Mouse (Mus musculus) myocyte (in vitro differentiated cells): ENCODE measurements around the gene St6galnac6. TPM values are rescaled to one million over a fixed set of nuclear protein-coding genes. Genes with fewer than 3 reads are reported as not detected.

Source experiments
- H3K27me3 ChIP-seq: one replicate; pipeline ENCODE4 v1.6.1; 2011; ENCODE audit not compliant: control insufficient read depth, insufficient read depth, insufficient read length
- H3K36me3 ChIP-seq: one replicate; pipeline ENCODE4 v1.6.1; 2011; ENCODE audit not compliant: control insufficient read depth, insufficient read depth
- H3K4me2 ChIP-seq: one replicate; pipeline ENCODE4 v1.6.1; 2011; ENCODE audit warnings: low read depth, control low read depth
- H3K4me3 ChIP-seq: one replicate; pipeline ENCODE4 v1.5.1; 2011; ENCODE audit warnings: mild to moderate bottlenecking, control low read depth, moderate library complexity
- H3K79me2 ChIP-seq: one replicate; pipeline ENCODE4 v1.6.1; 2011; ENCODE audit not compliant: control insufficient read depth, insufficient read depth
- H3ac ChIP-seq: one replicate; pipeline ENCODE4 v1.6.1; 2011; ENCODE audit not compliant: control insufficient read depth, insufficient read length
- CEBPB ChIP-seq: IDR thresholded peaks from 2 replicates; pipeline ENCODE4 v1.6.1; 2011; ENCODE audit warnings: mild to moderate bottlenecking, moderate library complexity; ENCODE audit not compliant: poor library complexity, insufficient read depth, severe bottlenecking
- E2F4 ChIP-seq: IDR thresholded peaks from one replicate; pipeline ENCODE4 v1.6.1; 2011; ENCODE audit warnings: mild to moderate bottlenecking, control low read depth, moderate library complexity; ENCODE audit not compliant: insufficient read depth
- MAX ChIP-seq: IDR thresholded peaks from one replicate; pipeline ENCODE4 v1.6.1; 2011; ENCODE audit warnings: low read depth, mild to moderate bottlenecking, control low read depth
- MYOD1 ChIP-seq, 3 experiments: IDR thresholded peaks; one replicate each; pipeline ENCODE4 v1.6.1; 2011; ENCODE audit warnings: control low read depth in 2 of 3, low read depth in 2 of 3, mild to moderate bottlenecking in 2 of 3, moderate library complexity in 1 of 3; ENCODE audit not compliant: insufficient read length in 2 of 3, control insufficient read depth in 1 of 3
- MYOG ChIP-seq, 3 experiments: IDR thresholded peaks; one replicate each; pipeline ENCODE4 v1.6.1; 2011; ENCODE audit warnings: control low read depth in 2 of 3, low read depth in 2 of 3, mild to moderate bottlenecking in 2 of 3; ENCODE audit not compliant: insufficient read length in 2 of 3, control insufficient read depth in 1 of 3, insufficient read depth in 1 of 3
- POLR2A ChIP-seq: IDR thresholded peaks from one replicate; pipeline ENCODE4 v1.6.1; 2011; ENCODE audit warnings: low read depth, mild to moderate bottlenecking, control low read depth, moderate library complexity; ENCODE audit not compliant: insufficient read length
- POLR2AphosphoS2 ChIP-seq: IDR thresholded peaks from one replicate; pipeline ENCODE4 v1.6.1; 2011; ENCODE audit warnings: low read depth, control low read depth; ENCODE audit not compliant: insufficient read length
- REST ChIP-seq: IDR thresholded peaks from one replicate; pipeline ENCODE4 v1.6.1; 2011; ENCODE audit warnings: mild to moderate bottlenecking, control low read depth, moderate library complexity; ENCODE audit not compliant: insufficient read depth, insufficient read length
- SRF ChIP-seq: IDR thresholded peaks from one replicate; pipeline ENCODE4 v1.6.1; 2011; ENCODE audit warnings: low read depth; ENCODE audit not compliant: control insufficient read depth, insufficient read length
- TCF12 ChIP-seq: IDR thresholded peaks from one replicate; pipeline ENCODE4 v1.6.1; 2011; ENCODE audit warnings: mild to moderate bottlenecking, control low read depth; ENCODE audit not compliant: poor library complexity, insufficient read depth, severe bottlenecking
- TCF3 ChIP-seq: IDR thresholded peaks from one replicate; pipeline ENCODE4 v1.6.1; 2011; ENCODE audit warnings: low read depth, control low read depth; ENCODE audit not compliant: insufficient read length
- USF1 ChIP-seq: IDR thresholded peaks from one replicate; pipeline ENCODE4 v1.6.1; 2011; ENCODE audit warnings: low read depth, mild to moderate bottlenecking, control low read depth, moderate library complexity
- polyA plus RNA-seq: library from polyadenylated mRNA; unstranded; fragments of >200 nt; fragmentation: generic; extraction: Trizol; gene quantifications from one replicate; pipeline ENCODE4 v1.2.1, GENCODE M21; 2012; ENCODE audit warnings: missing spikeins

Gene St6galnac6
- polyA plus RNA-seq, 1 experiment: 48.7 TPM

DNA sequence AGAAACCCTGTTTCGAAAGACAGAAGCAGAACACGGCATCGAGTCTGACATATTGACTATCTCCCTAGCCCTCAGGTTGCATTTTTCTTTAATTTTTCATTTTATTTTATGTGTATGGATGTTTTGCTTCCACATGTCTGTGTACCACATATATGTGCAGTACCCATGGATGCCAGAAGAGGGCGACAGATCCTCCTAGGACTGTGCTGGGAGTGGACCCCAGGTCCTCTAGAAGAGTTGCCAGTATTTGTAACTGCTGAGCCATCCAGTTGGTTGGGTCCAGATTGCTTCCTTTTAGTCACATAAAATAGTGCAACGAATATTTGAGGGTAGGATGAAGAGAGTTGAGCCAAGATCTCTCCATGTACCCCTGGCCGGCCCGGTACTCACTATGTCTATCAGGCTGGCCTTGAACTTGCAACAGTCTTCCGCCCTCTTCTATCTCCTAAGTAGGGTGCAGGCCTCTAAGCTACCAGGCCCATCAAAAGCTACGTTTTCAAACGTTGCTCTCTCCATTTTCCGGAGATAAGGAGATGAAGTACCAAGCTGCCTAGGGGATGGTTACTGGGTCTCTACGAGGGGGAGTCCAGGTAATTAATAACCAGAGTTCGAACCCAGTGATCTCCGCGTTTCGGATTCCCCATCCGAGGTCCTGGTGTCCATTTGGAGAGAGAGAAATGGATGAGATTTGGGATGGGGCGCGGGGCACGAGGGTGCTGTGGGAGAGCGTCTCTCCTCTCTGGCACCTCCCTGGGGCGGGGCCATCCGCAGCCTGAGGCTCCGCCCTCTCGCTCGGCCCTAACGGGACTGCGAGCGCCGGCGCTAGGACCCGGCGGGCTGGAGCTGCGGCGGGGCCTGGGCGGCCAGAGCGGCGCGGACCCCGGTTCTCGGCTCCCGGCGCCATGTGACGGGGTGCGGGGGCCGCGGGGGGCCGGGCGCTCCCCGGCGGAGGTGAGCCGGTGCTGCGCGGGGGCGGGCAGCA is 6.9 kb downstream of the St6galnac6 start:
- H3K27me3 ChIP-seq: no peaks in the 10 kb centered on the region
- peak overlapping the region; percentile 66 for H3K4me3 ChIP-seq
- no peaks in the 10 kb centered on the region for H3K36me3 ChIP-seq
- H3K4me2 ChIP-seq: peak overlapping the region; percentile 94
- TF ChIP-seq MAX: no peak
- TF ChIP-seq E2F4: no peak
- TF ChIP-seq CEBPB: no peak
- TF ChIP-seq POLR2AphosphoS2: peak; percentile 48
- no peak for TF ChIP-seq TCF3
- TF ChIP-seq USF1: no peak
- no peak for TF ChIP-seq MYOD1 (IDR thresholded peaks at IDR 0.05; ENCODE audit: control insufficient read depth in 1 of 3, insufficient read length in 2 of 3, low read depth in 2 of 3)
- TF ChIP-seq SRF: no peak
- no peak for TF ChIP-seq TCF12
- TF ChIP-seq REST: no peak
- TF ChIP-seq MYOG (IDR thresholded peaks at IDR 0.05; ENCODE audit: control insufficient read depth in 1 of 3, insufficient read depth in 1 of 3, insufficient read length in 2 of 3, low read depth in 2 of 3): peak in 1 of 3 experiments; percentile 41
- peak; percentile 47 for TF ChIP-seq POLR2A
- peak overlapping the region; percentile 25 for H3ac ChIP-seq
- peaks cover 11% of the 10 kb centered on the region for H3K79me2 ChIP-seq

DNA sequence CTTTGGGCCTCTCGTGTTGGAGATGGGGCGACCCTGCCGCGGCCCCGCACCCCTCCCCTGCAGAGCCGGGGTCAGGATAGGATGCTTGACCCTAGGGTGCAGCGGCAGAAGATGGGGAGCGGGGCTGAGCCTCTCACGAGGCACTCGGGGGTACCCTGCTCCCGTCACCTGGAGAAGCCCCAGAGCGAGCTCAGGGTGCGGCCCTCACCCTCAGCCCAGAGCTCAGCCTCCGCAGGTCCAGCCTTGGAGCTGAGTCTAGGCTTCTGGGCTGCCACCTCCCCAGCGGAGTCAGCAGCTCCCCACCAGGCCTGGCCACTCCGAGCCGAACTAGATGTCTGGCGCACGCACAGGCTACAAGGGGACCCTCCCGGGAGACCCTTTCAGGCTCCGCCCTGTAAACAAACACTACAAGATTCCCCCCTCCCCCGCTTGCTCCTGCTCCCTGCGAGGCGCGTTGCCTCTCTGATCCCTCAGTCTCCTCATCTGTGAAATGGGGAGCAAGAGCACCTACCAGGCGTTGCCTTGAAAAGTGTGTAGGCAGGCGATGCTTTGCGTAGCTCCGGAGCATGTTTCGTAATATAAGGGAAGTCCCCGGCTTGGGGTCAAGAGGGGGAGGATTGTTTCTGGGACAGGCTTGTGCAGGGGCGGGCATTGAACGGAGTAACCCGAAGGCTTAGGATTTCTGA is 7.9 kb downstream of the St6galnac6 start:
- Histone ChIP-seq H3K4me3 (peak overlapping the region; percentile 66), H3K36me3 (no peaks in the 10 kb centered on the region), H3K27me3 (no peaks in the 10 kb centered on the region), H3K79me2 (peaks cover 11% of the 10 kb centered on the region), H3ac (peak overlapping the region; percentile 25), H3K4me2 (peak overlapping the region; percentile 94)
- TF ChIP-seq SRF (no peak), TCF12 (no peak), TCF3 (no peak), CEBPB (peak; percentile 63; the same call in 1 of the 2 replicates), POLR2A (peak; percentile 31)

DNA sequence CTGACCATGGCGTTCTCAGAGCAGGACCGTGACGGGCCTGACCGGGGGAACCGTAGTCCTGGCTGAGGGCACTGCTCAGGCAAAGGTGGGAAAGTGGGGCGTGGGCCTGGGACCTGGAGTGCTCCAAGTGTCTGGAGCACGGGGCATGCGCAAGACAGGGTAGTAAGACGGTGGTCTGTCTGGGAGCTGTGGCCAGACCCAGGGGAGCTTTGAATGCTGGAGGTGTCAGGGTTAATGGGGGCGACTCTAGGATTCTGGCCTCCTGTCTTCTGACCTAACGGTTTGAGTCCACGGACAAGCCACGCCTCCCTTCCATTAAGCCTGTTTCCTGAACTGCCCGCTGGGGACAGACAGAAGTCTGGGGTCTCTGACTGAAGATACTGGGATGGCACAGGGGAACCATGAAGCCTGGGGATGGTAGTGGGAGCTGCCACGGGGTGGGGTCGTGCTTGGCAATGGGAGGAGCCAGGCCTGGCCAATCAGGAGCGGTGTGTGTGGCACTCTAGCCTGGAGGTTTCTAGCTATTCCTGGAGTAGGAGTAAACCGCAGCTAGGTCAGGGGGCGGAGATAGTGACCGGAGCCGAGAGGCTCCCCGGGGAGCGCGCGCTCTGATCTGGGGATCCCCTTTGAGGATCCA is 8.8 kb downstream of the St6galnac6 start:
- H3K4me2 ChIP-seq: peak overlapping the region; percentile 94
- peaks cover 11% of the 10 kb centered on the region for H3K79me2 ChIP-seq
- H3ac ChIP-seq: peak overlapping the region; percentile 25
- peaks cover 7% of the 10 kb centered on the region for H3K36me3 ChIP-seq
- peak overlapping the region; percentile 66 for H3K4me3 ChIP-seq
- no peaks in the 10 kb centered on the region for H3K27me3 ChIP-seq
- TF ChIP-seq POLR2A: peak; percentile 47
- peak; percentile 15 for TF ChIP-seq SRF
- TF ChIP-seq REST: no peak

DNA sequence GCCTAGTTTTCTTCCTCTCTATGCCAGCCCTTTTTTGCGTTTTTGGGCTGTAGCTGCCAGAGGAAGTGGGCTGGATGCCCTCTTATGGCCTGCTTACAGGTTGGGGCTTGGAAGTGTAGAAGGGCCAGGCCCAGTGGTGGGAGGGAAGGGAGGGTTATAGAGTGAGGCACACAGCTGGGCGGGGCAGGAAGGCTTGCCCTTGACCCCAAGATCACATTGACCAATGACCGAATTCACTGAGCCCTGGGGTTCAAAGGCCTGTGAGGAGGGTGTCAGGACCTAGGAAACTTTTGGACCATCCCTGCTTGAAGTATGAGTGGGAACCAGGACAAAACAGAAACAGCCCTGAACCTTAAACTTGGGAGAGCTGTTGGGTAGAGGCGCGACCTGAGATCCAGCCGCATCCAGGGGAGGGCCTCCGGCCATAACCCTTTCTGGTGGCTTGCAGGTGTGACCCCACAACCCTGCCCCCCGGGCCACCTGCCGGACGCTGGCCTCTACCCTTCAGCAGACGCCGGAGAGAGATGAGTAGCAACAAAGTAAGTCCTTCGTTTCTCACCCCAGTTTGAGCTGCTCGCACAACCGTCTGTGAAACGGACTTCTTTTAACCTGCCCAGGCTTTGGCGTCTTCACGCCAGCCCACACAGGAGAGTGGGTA is 9.4 kb downstream of the St6galnac6 start:
- peak overlapping the region; percentile 66 for H3K4me3 ChIP-seq
- H3K36me3 ChIP-seq: peaks cover 12% of the 10 kb centered on the region
- H3ac ChIP-seq: no peak overlapping the region
- peaks cover 11% of the 10 kb centered on the region for H3K79me2 ChIP-seq
- H3K27me3 ChIP-seq: no peaks in the 10 kb centered on the region
- H3K4me2 ChIP-seq: peak overlapping the region; percentile 94
- no peak for TF ChIP-seq POLR2AphosphoS2
- TF ChIP-seq MYOD1 (IDR thresholded peaks at IDR 0.05; ENCODE audit: control insufficient read depth in 1 of 3, insufficient read length in 2 of 3, low read depth in 2 of 3): no peak
- no peak for TF ChIP-seq E2F4
- TF ChIP-seq MYOG (IDR thresholded peaks at IDR 0.05; ENCODE audit: control insufficient read depth in 1 of 3, insufficient read depth in 1 of 3, insufficient read length in 2 of 3, low read depth in 2 of 3): no peak
- TF ChIP-seq POLR2A: no peak
- no peak for TF ChIP-seq TCF3
- TF ChIP-seq TCF12: no peak
- TF ChIP-seq MAX: no peak
- no peak for TF ChIP-seq USF1
- TF ChIP-seq SRF: no peak
- TF ChIP-seq CEBPB: no peak
- no peak for TF ChIP-seq REST
